Mouse (Mus musculus) midbrain, postnatal 0 days (tissue): ENCODE results near the gene Cnot11. TPM values are rescaled to one million over a fixed set of nuclear protein-coding genes. Genes with fewer than 3 reads are reported as not detected.

Source experiments
- ATAC-seq: fragments of 200-750 bp; cut with Nextera tagmentation; 2 replicates; pipeline ENCODE4 v1.8.0; 2017; ENCODE audit warnings: moderate number of reproducible peaks, mild to moderate bottlenecking, moderate TSS enrichment, moderate library complexity; ENCODE audit not compliant: low FRiP score
- DNase-seq: peaks from one replicate; pipeline ENCODE4 v3.0.0-alpha.2; 2015; ENCODE audit warnings: low spot score
- H3K27ac ChIP-seq: fragments of 300-500 bp; sonication (generic); 2 replicates; pipeline ENCODE4 v1.5.1; 2014; ENCODE audit warnings: low read depth, mild to moderate bottlenecking, low read length, mixed read lengths
- H3K27me3 ChIP-seq: fragments of 300-500 bp; sonication (generic); 2 replicates; pipeline ENCODE4 v1.6.1; 2014; ENCODE audit warnings: low read length, control low read depth, mixed read lengths; ENCODE audit not compliant: insufficient read depth
- H3K36me3 ChIP-seq: fragments of 300-500 bp; sonication (generic); 2 replicates; pipeline ENCODE4 v1.6.1; 2014; ENCODE audit warnings: low read length, control low read depth, mixed read lengths; ENCODE audit not compliant: insufficient read depth
- H3K4me1 ChIP-seq: fragments of 300-500 bp; sonication (generic); 2 replicates; pipeline ENCODE4 v1.6.1; 2014; ENCODE audit warnings: mild to moderate bottlenecking, control low read depth, antibody characterized with exemption, low read length, mixed read lengths; ENCODE audit not compliant: insufficient read depth
- H3K4me2 ChIP-seq: fragments of 300-500 bp; sonication (generic); 2 replicates; pipeline ENCODE4 v1.6.1; 2014; ENCODE audit warnings: low read depth, mild to moderate bottlenecking, low read length, mixed read lengths; ENCODE audit not compliant: poor library complexity, severe bottlenecking
- H3K4me3 ChIP-seq: fragments of 300-500 bp; sonication (generic); 2 replicates; pipeline ENCODE4 v1.5.1; 2014; ENCODE audit warnings: low read depth, mild to moderate bottlenecking, low read length, moderate library complexity
- H3K9ac ChIP-seq: fragments of 300-500 bp; sonication (generic); replicated peaks from 2 replicates; pipeline ENCODE4 v1.6.1; 2014; ENCODE audit warnings: mild to moderate bottlenecking, low read length, moderate library complexity, mixed read lengths; ENCODE audit not compliant: poor library complexity, severe bottlenecking
- H3K9me3 ChIP-seq: fragments of 300-500 bp; sonication (generic); 2 replicates; pipeline ENCODE4 v1.6.1; 2016; ENCODE audit warnings: low read length, control low read depth
- CTCF ChIP-seq: IDR thresholded peaks from 2 replicates; pipeline ENCODE4 v1.5.1; 2016; ENCODE audit warnings: antibody characterized with exemption, mild to moderate bottlenecking
- WGBS: fragments of 180-500 bp; shearing (Covaris S2); extraction: QIAGEN DNeasy Blood & Tissue Kit; methylation state at CpG from one replicate; pipeline ENCODE4 v1.1.7; 2014; 5-methylcytosine and 5-hydroxymethylcytosine counted together
- polyA plus RNA-seq: library from polyadenylated mRNA; unstranded; fragments of >200 nt; fragmentation: Nextera tagmentation; extraction: Ambion mirVana; gene quantifications from 2 replicates; pipeline ENCODE4 v1.2.1, GENCODE M21; 2015
- total RNA-seq: library from RNA; depleted of rRNA; stranded (reverse); fragments of >200 nt; gene quantifications from 2 replicates; pipeline ENCODE4 v1.2.3, GENCODE M21; 2014

Cnot11 gene
- total and polyA plus RNA-seq, 2 experiments from 2014 or later: 9.6 to 32.3 TPM

GRCm38 (mm10) chr1:39555556-39556415 is 21.0 kb downstream of the Cnot11 start:
- Histone ChIP-seq H3K4me1 (no peaks in the 10 kb centered on the region), H3K36me3 (peaks cover 12% of the 10 kb centered on the region), H3K9me3 (no peaks in the 10 kb centered on the region), H3K4me2 (no peak overlapping the region), H3K4me3 (no peak overlapping the region), H3K9ac (no peak overlapping the region), H3K27me3 (no peaks in the 10 kb centered on the region), H3K27ac (no peak overlapping the region)
- DNase-seq (no peak), ATAC-seq (no peak)
- WGBS: 73% methylated on average over 9 of the region's 9 CpGs
- no peak for TF ChIP-seq CTCF

- 95% methylated on average over 2 of the region's 2 CpGs for WGBS
- H3K27me3 ChIP-seq: no peaks in the 10 kb centered on the region
- no peak for ATAC-seq
- H3K4me2 ChIP-seq: no peak overlapping the region
- H3K9me3 ChIP-seq: no peaks in the 10 kb centered on the region
- H3K4me3 ChIP-seq: no peak overlapping the region
- peaks cover 18% of the 10 kb centered on the region for H3K36me3 ChIP-seq
- H3K4me1 ChIP-seq: no peaks in the 10 kb centered on the region
- TF ChIP-seq CTCF: no peak
- no peak for DNase-seq
- H3K27ac ChIP-seq: no peak overlapping the region
- H3K9ac ChIP-seq: no peak overlapping the region
These were observed 24.2 kb downstream of the Cnot11 start for GRCm38 (mm10) chr1:39559009-39559408.

- Histone ChIP-seq H3K9ac (no peak overlapping the region), H3K4me1 (no peaks in the 10 kb centered on the region), H3K36me3 (peaks cover 18% of the 10 kb centered on the region), H3K27ac (no peak overlapping the region), H3K4me3 (no peak overlapping the region), H3K9me3 (no peaks in the 10 kb centered on the region), H3K4me2 (no peak overlapping the region), H3K27me3 (no peaks in the 10 kb centered on the region)
- peak; percentile 43 for DNase-seq
- TF ChIP-seq CTCF: peak; percentile 71
- ATAC-seq: no peak
- WGBS: 47% methylated on average over 1 of the region's 1 CpGs
These were observed 27.1 kb downstream of the Cnot11 start for GRCm38 (mm10) chr1:39561920-39562319.

- peaks cover 18% of the 10 kb centered on the region for H3K36me3 ChIP-seq
- H3K4me2 ChIP-seq: no peak overlapping the region
- no peaks in the 10 kb centered on the region for H3K4me1 ChIP-seq
- H3K9ac ChIP-seq: no peak overlapping the region
- no peak for ATAC-seq
- no peak for TF ChIP-seq CTCF
- 88% methylated on average over 7 of the region's 7 CpGs for WGBS
- H3K9me3 ChIP-seq: no peaks in the 10 kb centered on the region
- H3K27me3 ChIP-seq: no peaks in the 10 kb centered on the region
- no peak overlapping the region for H3K27ac ChIP-seq
- DNase-seq: no peak
- no peak overlapping the region for H3K4me3 ChIP-seq
These were observed 28.4 kb downstream of the Cnot11 start for GRCm38 (mm10) chr1:39563161-39563560.

- Histone ChIP-seq H3K4me2 (no peak overlapping the region), H3K36me3 (peaks cover 18% of the 10 kb centered on the region), H3K4me1 (no peaks in the 10 kb centered on the region), H3K9ac (no peak overlapping the region), H3K27ac (no peak overlapping the region), H3K9me3 (no peaks in the 10 kb centered on the region), H3K4me3 (no peak overlapping the region), H3K27me3 (no peaks in the 10 kb centered on the region)
- no peak for TF ChIP-seq CTCF
- no peak for ATAC-seq
- DNase-seq: no peak
- WGBS: 78% methylated on average over 3 of the region's 3 CpGs
These were observed 29.8 kb downstream of the Cnot11 start for GRCm38 (mm10) chr1:39564603-39565002.

- Histone ChIP-seq H3K27me3 (no peaks in the 10 kb centered on the region), H3K9ac (no peak overlapping the region), H3K4me1 (no peaks in the 10 kb centered on the region), H3K27ac (no peak overlapping the region), H3K36me3 (peaks cover 10% of the 10 kb centered on the region; the same call in 1 of the 2 replicates), H3K4me3 (no peak overlapping the region), H3K4me2 (no peak overlapping the region), H3K9me3 (no peaks in the 10 kb centered on the region)
- ATAC-seq (no peak), DNase-seq (peak; percentile 28)
- no peak for TF ChIP-seq CTCF
These were observed 33.3 kb downstream of the Cnot11 start for GRCm38 (mm10) chr1:39568079-39568478.
